Mouse (Mus musculus): Measurements from ENCODE around the gene Smok3b.

GRCm38 (mm10) chr5:138085421-138085911 is 64.2 kb downstream of the Smok3b start:
- TF ChIP-seq POLR2A (IDR thresholded peaks at IDR 0.05; ENCODE audit: extremely low read depth, insufficient read depth, low read length) (no peak), CTCF (IDR thresholded peaks at IDR 0.05; ENCODE audit: extremely low read depth, insufficient read depth, low read length) (no peak)
